Mouse (Mus musculus) olfactory bulb, adult 2 months (tissue): Measurements from ENCODE around the gene Rd3.

Experiments
- CTCF ChIP-seq: fragments of 200-500 bp; IDR thresholded peaks from 2 replicates; pipeline ENCODE4 v1.5.1; 2012; ENCODE audit warnings: low read depth, mild to moderate bottlenecking, low read length, moderate library complexity; ENCODE audit not compliant: insufficient read depth
- POLR2A ChIP-seq: fragments of 200-500 bp; IDR thresholded peaks from 2 replicates; pipeline ENCODE4 v1.6.1; 2012; ENCODE audit warnings: mild to moderate bottlenecking, low read depth, low read length, moderate library complexity; ENCODE audit not compliant: insufficient read depth

DNA sequence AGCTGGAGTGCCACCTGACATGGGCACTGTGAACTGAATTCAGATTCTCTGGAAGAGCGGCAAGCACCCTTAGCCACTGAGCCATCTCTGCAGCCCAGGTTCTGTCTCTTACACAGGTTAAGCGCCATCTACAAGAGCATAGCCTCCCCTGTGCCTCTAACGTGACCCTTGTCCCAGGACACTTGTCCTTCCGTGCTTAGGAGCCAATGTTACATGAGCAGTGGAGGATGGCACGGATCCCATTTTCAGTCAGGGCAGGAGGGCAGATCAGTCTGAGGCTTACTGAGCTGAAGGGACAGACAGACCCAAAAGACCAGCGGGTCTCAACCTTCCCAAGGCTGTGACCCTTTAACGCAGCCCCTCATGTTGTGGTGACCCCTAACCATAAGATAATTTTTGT, 18.7 kb downstream of the Rd3 start:
- no peak for TF ChIP-seq POLR2A
- TF ChIP-seq CTCF: no peak
